Mouse (Mus musculus) ES-E14 (cell line): Measurements from ENCODE around the gene Hspd1. TPM values are rescaled to one million over a fixed set of nuclear protein-coding genes. Genes with fewer than 3 reads are reported as not detected.

Experiments used
- DNase-seq: peaks from one replicate; pipeline ENCODE4 v3.0.0-alpha.2; 2013; ENCODE audit warnings: low read depth, low spot score
- H3K27ac ChIP-seq: 2 replicates; pipeline ENCODE4 v1.5.1; 2012; ENCODE audit warnings: low read depth, mild to moderate bottlenecking, low read length, moderate library complexity, mixed read lengths; ENCODE audit not compliant: poor library complexity, insufficient read depth, severe bottlenecking
- H3K36me3 ChIP-seq: 2 replicates; pipeline ENCODE4 v1.6.1; 2012; ENCODE audit warnings: mild to moderate bottlenecking, low read length, moderate library complexity, mixed read lengths; ENCODE audit not compliant: control insufficient read depth, poor library complexity, insufficient read depth, severe bottlenecking
- H3K4me1 ChIP-seq, 2 experiments: fragments of 150-350 bp in 1 of 2; sonication (generic) in 1 of 2; 2 replicates each; pipeline ENCODE4 v1.6.1; 2012; ENCODE audit warnings: low read length in 2 of 2, mild to moderate bottlenecking in 1 of 2, mixed read lengths in 1 of 2; ENCODE audit not compliant: control insufficient read depth in 2 of 2, insufficient read depth in 2 of 2, poor library complexity in 1 of 2
- H3K4me3 ChIP-seq, 2 experiments: fragments of 150-350 bp in 1 of 2; sonication (generic) in 1 of 2; 2 replicates each; pipeline ENCODE4 v1.5.1; 2012; ENCODE audit warnings: low read length in 2 of 2, low read depth in 1 of 2, mild to moderate bottlenecking in 1 of 2, mixed read lengths in 1 of 2; ENCODE audit not compliant: insufficient read depth in 1 of 2, poor library complexity in 1 of 2, severe bottlenecking in 1 of 2
- H3K9ac ChIP-seq: 2 replicates; pipeline ENCODE4 v1.6.1; 2012; ENCODE audit warnings: low read depth, mild to moderate bottlenecking, low read length, mixed read lengths; ENCODE audit not compliant: poor library complexity, insufficient read depth, severe bottlenecking
- H3K9me3 ChIP-seq: fragments of 150-350 bp; sonication (generic); 2 replicates; pipeline ENCODE4 v1.6.1; 2012; ENCODE audit warnings: low read depth, mild to moderate bottlenecking, low read length; ENCODE audit not compliant: control insufficient read depth, insufficient read depth
- CHD2 ChIP-seq: IDR thresholded peaks from 2 replicates; pipeline ENCODE4 v1.6.1; 2014; ENCODE audit warnings: mild to moderate bottlenecking, low read depth, low read length, inconsistent platforms
- HCFC1 ChIP-seq: IDR thresholded peaks from 2 replicates; pipeline ENCODE4 v1.6.1; 2012; ENCODE audit warnings: low read length, inconsistent platforms, borderline replicate concordance; ENCODE audit not compliant: insufficient read depth
- MAFK ChIP-seq: IDR thresholded peaks from 2 replicates; pipeline ENCODE4 v1.6.1; 2014; ENCODE audit warnings: mild to moderate bottlenecking, low read depth, low read length, inconsistent platforms; ENCODE audit not compliant: insufficient read depth
- ZC3H11A ChIP-seq: IDR thresholded peaks from 2 replicates; pipeline ENCODE4 v1.6.1; 2012; ENCODE audit warnings: low read depth, mild to moderate bottlenecking, inconsistent platforms, low read length, borderline replicate concordance
- ZNF384 ChIP-seq: IDR thresholded peaks from 2 replicates; pipeline ENCODE4 v1.6.1; 2012; ENCODE audit warnings: low read depth, low read length, inconsistent platforms
- in situ Hi-C, 2 experiments: fragments of 600-800 bp; cut with MboI; formaldehyde crosslinking; loops; one replicate each; pipeline ENCODE4 v1.15.1; 2025; ENCODE audit warnings: low sequenced_read_pairs in 2 of 2, inconsistent platforms in 1 of 2; ENCODE audit not compliant: unreplicated experiment in 2 of 2
- total RNA-seq: library from RNA; depleted of rRNA; stranded (reverse); fragments of 300-350 nt; gene quantifications from 2 replicates; pipeline ENCODE4 v1.2.3, GENCODE M21; 2012

The Hspd1 gene
- total RNA-seq, 1 experiment = 762 TPM

DNA sequence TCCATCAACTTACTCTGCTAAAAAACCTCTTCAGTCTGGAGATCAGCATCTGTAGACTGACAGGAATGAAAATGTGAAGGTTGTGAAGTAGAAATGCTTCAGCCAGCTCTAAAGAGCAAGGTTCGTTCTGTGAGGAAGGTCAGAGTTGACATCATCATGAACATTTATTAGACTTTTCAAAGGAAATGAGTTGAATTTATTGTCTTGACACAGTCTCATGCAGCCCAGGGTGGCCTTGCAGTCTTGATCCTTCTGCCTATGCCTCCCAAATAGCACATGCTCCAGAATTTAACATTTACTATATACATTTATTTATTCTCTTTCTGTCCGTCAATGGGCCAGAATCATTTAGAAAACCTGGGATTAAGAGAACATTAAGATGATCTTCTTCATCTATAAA, 35.5 kb upstream of the Hspd1 start:
- Histone ChIP-seq H3K9ac (no peak overlapping the region), H3K4me3 (no peak overlapping the region), H3K9me3 (no peaks in the 10 kb centered on the region), H3K4me1 (peaks cover 0 to 4% of the 10 kb centered on the region in 2 experiments; a peak in 2 of 4 replicates), H3K27ac (no peak overlapping the region), H3K36me3 (no peaks in the 10 kb centered on the region)
- TF ChIP-seq ZNF384 (no peak), ZC3H11A (no peak), HCFC1 (no peak), MAFK (no peak), CHD2 (no peak)
- no peak for DNase-seq
- in situ Hi-C loops = no loop called here

DNA sequence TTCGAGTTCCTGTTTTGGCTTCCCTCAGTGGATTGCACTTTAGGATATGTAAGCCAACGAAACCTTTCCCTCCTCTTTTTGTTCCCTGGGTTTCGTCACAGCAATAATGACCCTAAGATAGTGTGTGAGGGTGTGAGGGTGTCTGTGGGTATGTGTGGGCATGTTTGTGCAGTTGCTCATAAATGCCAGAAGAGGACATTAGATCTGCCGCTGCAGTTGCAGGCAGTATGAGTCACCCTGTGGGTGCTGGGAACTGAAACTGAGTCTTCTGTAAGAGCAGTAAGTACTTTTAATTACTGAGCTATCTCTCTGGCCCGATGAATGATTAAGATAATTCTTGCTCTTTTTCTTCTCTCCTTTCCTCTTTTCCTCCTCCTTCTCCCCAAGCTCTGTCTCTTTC, 35.0 kb upstream of the Hspd1 start:
- Histone ChIP-seq H3K9me3 (no peaks in the 10 kb centered on the region), H3K36me3 (no peaks in the 10 kb centered on the region), H3K27ac (no peak overlapping the region), H3K4me1 (peaks cover 0 to 1% of the 10 kb centered on the region in 2 experiments; a peak in 2 of 4 replicates), H3K9ac (no peak overlapping the region), H3K4me3 (no peak overlapping the region)
- in situ Hi-C loops = no loop called here
- DNase-seq = no peak
- no peak for TF ChIP-seq CHD2
- TF ChIP-seq ZNF384 = no peak
- no peak for TF ChIP-seq HCFC1
- TF ChIP-seq ZC3H11A = no peak
- TF ChIP-seq MAFK = no peak

DNA sequence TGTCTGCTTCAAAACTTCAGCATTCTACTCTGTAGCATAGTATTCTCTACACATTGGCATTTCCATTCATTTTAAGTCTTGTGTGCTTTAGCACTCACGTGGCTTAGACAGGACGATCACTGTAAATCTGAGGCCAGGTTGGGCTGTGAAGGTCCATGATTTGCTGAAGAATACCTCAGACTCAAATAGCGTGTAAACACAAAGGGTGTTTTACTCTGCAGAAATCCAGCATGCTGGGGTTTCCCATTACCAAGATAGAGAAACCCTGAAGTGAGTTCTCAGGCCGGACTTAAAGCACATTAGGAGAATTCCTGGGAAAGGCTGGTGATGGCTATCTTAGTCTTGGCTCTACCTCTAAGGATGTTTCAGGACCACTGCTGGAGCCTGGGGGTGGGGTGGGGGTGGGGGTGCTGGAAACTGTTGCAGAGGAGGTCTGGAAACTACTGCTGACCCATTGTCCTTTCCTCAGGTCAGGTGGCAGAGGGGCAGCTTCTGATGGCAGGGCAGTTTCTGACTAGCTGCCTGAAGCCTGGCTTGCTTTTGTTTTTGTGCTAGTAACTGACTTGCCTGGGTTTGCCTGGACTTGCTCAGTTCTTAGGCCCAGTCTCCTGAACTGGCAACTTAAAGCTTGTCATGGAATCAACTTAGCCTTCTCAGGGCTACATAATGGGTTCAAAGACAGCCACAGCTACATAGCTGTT, 21.2 kb upstream of the Hspd1 start:
- Histone ChIP-seq H3K36me3 (no peaks in the 10 kb centered on the region), H3K9me3 (no peaks in the 10 kb centered on the region), H3K9ac (peak overlapping the region; percentile 69; the same call in 1 of the 2 replicates), H3K4me1 (peaks cover 3 to 26% of the 10 kb centered on the region in 2 experiments), H3K4me3 (no peak overlapping the region), H3K27ac (peak overlapping the region; percentile 99)
- no peak for DNase-seq
- TF ChIP-seq HCFC1 (no peak), MAFK (no peak), CHD2 (no peak), ZC3H11A (no peak), ZNF384 (no peak)
- in situ Hi-C loops = no loop called here

DNA sequence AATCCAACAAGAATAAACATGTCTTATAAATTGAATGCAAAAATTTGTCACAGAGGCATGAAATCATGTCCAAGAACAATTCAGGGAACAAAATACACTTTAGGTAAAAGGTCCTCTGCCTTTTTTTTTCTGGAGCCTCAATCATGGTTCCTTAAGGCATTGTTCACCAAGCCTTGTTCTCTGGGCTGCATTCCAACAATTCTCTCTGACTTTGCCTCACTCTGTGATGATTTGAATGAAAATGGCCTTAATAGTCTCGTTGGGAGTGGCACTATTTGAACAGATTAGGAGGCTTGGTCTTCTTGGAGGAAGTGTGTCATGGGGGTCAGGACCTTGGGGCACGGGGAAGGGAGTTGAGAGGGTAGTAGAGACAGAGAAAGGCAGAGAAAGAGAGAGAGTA, 20.4 kb upstream of the Hspd1 start:
- in situ Hi-C loops = no loop called here
- no peaks in the 10 kb centered on the region for H3K36me3 ChIP-seq
- H3K4me3 ChIP-seq = no peak overlapping the region
- peak; percentile 86 for DNase-seq
- H3K9ac ChIP-seq = peak overlapping the region; percentile 69
- H3K9me3 ChIP-seq = no peaks in the 10 kb centered on the region
- TF ChIP-seq HCFC1 = no peak
- TF ChIP-seq CHD2 = no peak
- TF ChIP-seq ZNF384 = peak; percentile 89
- no peak for TF ChIP-seq ZC3H11A
- H3K27ac ChIP-seq = peak overlapping the region; percentile 99
- peaks cover 3 to 26% of the 10 kb centered on the region in 2 experiments for H3K4me1 ChIP-seq
